ENCODE assay signal across 12 mouse cellular contexts in the genomic region with DNA sequence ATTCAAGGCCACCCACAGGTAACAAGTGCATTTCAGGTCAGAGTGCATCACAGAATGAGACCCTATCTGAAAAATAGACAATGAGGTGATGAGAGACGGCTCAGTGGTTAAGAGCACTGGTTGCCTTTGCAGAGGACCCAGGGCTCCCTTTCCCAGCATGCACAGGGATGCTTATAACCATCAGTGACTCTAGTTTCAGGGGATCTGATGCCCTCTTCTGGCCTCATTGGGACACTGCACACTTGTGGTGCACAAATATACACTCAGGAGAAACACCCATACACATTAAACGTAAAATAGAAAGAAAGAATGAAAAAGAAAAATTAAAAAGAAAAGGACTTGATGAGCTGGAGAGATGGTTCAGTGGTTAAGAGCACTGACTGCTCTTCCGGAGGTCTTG.
"Had no signal": no experiment of that assay in that cellular context is flagged by ENCODE, and none has a peak within 500 bp of the region (broad histone marks: within the 10 kb centered on the region; RNA-seq: fewer than 3 reads in every experiment).

No protein-coding gene starts in this region.

- H3K36me3 ChIP-seq: limb, embryonic 10.5 days; lung, embryonic 15.5 days; midbrain, embryonic 15.5 days; neural tube, embryonic 13.5 days; stomach, embryonic 15.5 days had no signal

- H3K27me3 ChIP-seq: lung, embryonic 15.5 days; midbrain, embryonic 15.5 days; neural tube, embryonic 13.5 days; stomach, embryonic 15.5 days had no signal

- H3K4me2 ChIP-seq: lung, embryonic 15.5 days; midbrain, embryonic 11.5 days; midbrain, embryonic 15.5 days; neural tube, embryonic 13.5 days; stomach, embryonic 15.5 days had no signal

- H3K9me3 ChIP-seq: limb, embryonic 10.5 days; lung, embryonic 15.5 days; midbrain, embryonic 15.5 days; neural tube, embryonic 13.5 days; stomach, embryonic 15.5 days had no signal

- H3K27ac ChIP-seq: limb, embryonic 10.5 days; lung, embryonic 15.5 days; midbrain, embryonic 15.5 days; neural tube, embryonic 13.5 days; stomach, embryonic 15.5 days had no signal

- DNase-seq: kidney, adult 8-10 months; kidney, postnatal 36 days; lung, postnatal 36 days; retina, postnatal 1 day; thymus, postnatal 36 days had no signal

- H3K9ac ChIP-seq: lung, embryonic 15.5 days; midbrain, embryonic 15.5 days; neural tube, embryonic 13.5 days; stomach, embryonic 15.5 days had no signal

- H3K4me3 ChIP-seq: limb, embryonic 10.5 days; lung, embryonic 15.5 days; midbrain, embryonic 15.5 days; neural tube, embryonic 13.5 days; stomach, embryonic 15.5 days had no signal

- ATAC-seq: intestine, embryonic 16.5 days; midbrain, embryonic 15.5 days had no signal
